Mouse (Mus musculus): ENCODE measurements around the gene Chsy1. TPM values are rescaled to one million over a fixed set of nuclear protein-coding genes. Genes with fewer than 3 reads are reported as not detected.
A peak's percentile ranks its signal among the peaks of the same experiment; 100 is the strongest.

Chsy1 gene
- total RNA-seq, 2 experiments from 2014 or later: 2.9 to 3.4 TPM

GRCm38 (mm10) chr7:66107206-66107605, 2.1 kb upstream of the Chsy1 start:
- intact Hi-C loops (cut with DNase I): loop anchor here (2.0 kb wide), 1 partner anchor 146 kb away; no protein-coding TSS in a partner anchor

GRCm38 (mm10) chr7:66107930-66108329, 1.4 kb upstream of the Chsy1 start:
- intact Hi-C loops (cut with DNase I): loop anchor here (2.0 kb wide), 1 partner anchor 145 kb away; no protein-coding TSS in a partner anchor
- no peak for DNase-seq

More at GRCm38 (mm10) chr7:66107206-66107605, 2.1 kb upstream of the Chsy1 start:
- no peak for DNase-seq

- DNase-seq: peak; percentile 20 to 23
These were observed 730 bp downstream of the Chsy1 start for GRCm38 (mm10) chr7:66109855-66110635.

GRCm38 (mm10) chr7:66110636-66111112, 1.4 kb downstream of the Chsy1 start:
- intact Hi-C loops (cut with DNase I): no loop called here
- no peak for DNase-seq

More at GRCm38 (mm10) chr7:66109855-66110635, 730 bp downstream of the Chsy1 start:
- intact Hi-C loops (cut with DNase I): no loop called here

- intact Hi-C loops (cut with DNase I): no loop called here
These were observed 1.9 kb downstream of the Chsy1 start for GRCm38 (mm10) chr7:66111211-66111610.

GRCm38 (mm10) chr7:66113561-66113960, 4.2 kb downstream of the Chsy1 start:
- no peak for DNase-seq
- intact Hi-C loops (cut with DNase I): no loop called here

More at GRCm38 (mm10) chr7:66111211-66111610, 1.9 kb downstream of the Chsy1 start:
- DNase-seq: no peak

GRCm38 (mm10) chr7:66115821-66116343, 6.6 kb downstream of the Chsy1 start:
- intact Hi-C loops (cut with DNase I): loop anchor here (5.0 kb wide), 1 partner anchor 81 kb away; no protein-coding TSS in a partner anchor
- no peak for DNase-seq

GRCm38 (mm10) chr7:66116906-66117482, 7.7 kb downstream of the Chsy1 start:
- DNase-seq: no peak
- intact Hi-C loops (cut with DNase I): loop anchor here (5.0 kb wide), 1 partner anchor 80 kb away; no protein-coding TSS in a partner anchor

- no peak for DNase-seq
These were observed 8.7 kb downstream of the Chsy1 start for GRCm38 (mm10) chr7:66118046-66118445.

GRCm38 (mm10) chr7:66118796-66119195, 9.5 kb downstream of the Chsy1 start:
- intact Hi-C loops (cut with DNase I): loop anchor here (5.0 kb wide), 1 partner anchor 79 kb away; no protein-coding TSS in a partner anchor
- no peak for DNase-seq

More at GRCm38 (mm10) chr7:66118046-66118445, 8.7 kb downstream of the Chsy1 start:
- intact Hi-C loops (cut with DNase I): loop anchor here (5.0 kb wide), 1 partner anchor 79 kb away; no protein-coding TSS in a partner anchor

- intact Hi-C loops (cut with DNase I): no loop called here
- no peak for DNase-seq
These were observed 10.8 kb downstream of the Chsy1 start for GRCm38 (mm10) chr7:66120139-66120538.

GRCm38 (mm10) chr7:66120702-66121396, 11.5 kb downstream of the Chsy1 start:
- intact Hi-C loops (cut with DNase I): no loop called here

GRCm38 (mm10) chr7:66124551-66124968, 15.2 kb downstream of the Chsy1 start:
- DNase-seq: no peak
- intact Hi-C loops (cut with DNase I): no loop called here

More at GRCm38 (mm10) chr7:66120702-66121396, 11.5 kb downstream of the Chsy1 start:
- no peak for DNase-seq

GRCm38 (mm10) chr7:66125368-66125767, 16.1 kb downstream of the Chsy1 start:
- no peak for DNase-seq
- intact Hi-C loops (cut with DNase I): no loop called here

GRCm38 (mm10) chr7:66127951-66128645, 18.8 kb downstream of the Chsy1 start:
- no peak for DNase-seq
- intact Hi-C loops (cut with DNase I): no loop called here

GRCm38 (mm10) chr7:66128857-66129256, 19.5 kb downstream of the Chsy1 start:
- intact Hi-C loops (cut with DNase I): no loop called here
- no peak for DNase-seq

- intact Hi-C loops (cut with DNase I): no loop called here
- DNase-seq: no peak
These were observed 21.0 kb downstream of the Chsy1 start for GRCm38 (mm10) chr7:66130296-66130695.

GRCm38 (mm10) chr7:66131776-66132421, 22.6 kb downstream of the Chsy1 start:
- intact Hi-C loops (cut with DNase I): no loop called here
- DNase-seq: no peak

- no peak for DNase-seq
- intact Hi-C loops (cut with DNase I): no loop called here
These were observed 24.8 kb downstream of the Chsy1 start for GRCm38 (mm10) chr7:66134154-66134553.
